Mouse (Mus musculus) left cerebral cortex, adult 18-20 months (tissue): Measurements from ENCODE around the gene Cfp. TPM values are rescaled to one million over a fixed set of nuclear protein-coding genes. Genes with fewer than 3 reads are reported as not detected.

Experiments
- DNase-seq, 2 experiments: peaks; one replicate each; pipeline ENCODE4 v3.0.0; 2021 to 2022; ENCODE audit warnings: low spot score in 2 of 2, mixed read lengths in 1 of 2
- long read RNA-seq, 2 experiments: library from polyadenylated mRNA; stranded (forward); transcript quantifications; one replicate each; pipeline ENCODE4 v2.0.0; 2021
- total RNA-seq, 2 experiments: library from RNA; stranded (reverse); gene quantifications; 2 replicates each; pipeline ENCODE4 v1.2.3; 2021

Cfp gene
- 10 to 100 TPM; 12.1 to 12.8 TPM for total RNA-seq
- long read RNA-seq, experiment 1, partial matches to known transcripts, result 1 of 6 reads
- long read RNA-seq, experiment 1, other reads (novel, unspliced or antisense), result 2 of 6 reads
- long read RNA-seq, experiment 2, partial matches to known transcripts, result 0 of 1 reads
- long read RNA-seq, experiment 2, other reads (novel, unspliced or antisense), result 1 of 1 reads

- no peak for DNase-seq
These were observed at the start of gene Cfp for GRCm38 (mm10) chrX:20931364-20931763. TSS of gene Cfp (minus strand) at chrX:20931555.

GRCm38 (mm10) chrX:20980901-20981300 is 49.5 kb upstream of the Cfp start:
- no peak for DNase-seq

- DNase-seq, result peak; percentile 86 to 87
These were observed 30.4 kb upstream of the Cfp start, which contains the start of gene Uxt for GRCm38 (mm10) chrX:20961477-20962378. TSS of gene Uxt (minus strand) at chrX:20962017.

- peak; percentile 67 to 81 for DNase-seq
These were observed 19.0 kb upstream of the Cfp start, which contains the start of gene Elk1 for GRCm38 (mm10) chrX:20950191-20950880. TSS of gene Elk1 (minus strand) at chrX:20950608.

- peak; percentile 43 to 65 for DNase-seq
These were observed 14.7 kb upstream of the Cfp start for GRCm38 (mm10) chrX:20946055-20946454.

GRCm38 (mm10) chrX:20931963-20932362 is 608 bp upstream of the Cfp start:
- DNase-seq, result no peak

GRCm38 (mm10) chrX:20929859-20930258 is 1.5 kb downstream of the Cfp start:
- DNase-seq, result no peak

- no peak for DNase-seq
These were observed 6.4 kb downstream of the Cfp start for GRCm38 (mm10) chrX:20924976-20925375.

GRCm38 (mm10) chrX:20923506-20923905 is 7.8 kb downstream of the Cfp start:
- DNase-seq, result no peak

GRCm38 (mm10) chrX:20921366-20921765 is 10.0 kb downstream of the Cfp start:
- DNase-seq, result peak in 1 of 2 experiments; percentile 25

GRCm38 (mm10) chrX:20920844-20921364 is 10.5 kb downstream of the Cfp start, which contains the start of gene Syn1:
TSS of gene Syn1 (minus strand) at chrX:20921004.
- DNase-seq, result peak; percentile 72 to 86

- no peak for DNase-seq
These were observed 11.0 kb downstream of the Cfp start for GRCm38 (mm10) chrX:20920249-20920843.

- no peak for DNase-seq
These were observed 16.3 kb downstream of the Cfp start for GRCm38 (mm10) chrX:20915075-20915474.

GRCm38 (mm10) chrX:20913726-20914125 is 17.6 kb downstream of the Cfp start:
- DNase-seq, result no peak

- DNase-seq, result no peak
These were observed 21.3 kb downstream of the Cfp start for GRCm38 (mm10) chrX:20910074-20910473.

Other genes with a start within 250 kb of the Cfp start
- gene Cdk16, start 243.6 kb downstream of the Cfp start, total RNA-seq, result 100 to 1,000 TPM; 235 to 249 TPM
- 100 to 1,000 TPM; 109 to 123 TPM for gene Usp11, start 227.6 kb downstream of the Cfp start, total RNA-seq
- 100 to 1,000 TPM; 186 to 189 TPM for gene Araf, start 133.7 kb downstream of the Cfp start, total RNA-seq
- gene Timp1, start 61.4 kb downstream of the Cfp start, total RNA-seq, result 1 to 10 TPM; 1.4 to 1.5 TPM
- 100 to 1,000 TPM; 486 to 496 TPM for gene Syn1, start 10.6 kb downstream of the Cfp start, total RNA-seq
- 10 to 100 TPM; 49.1 to 58.4 TPM for gene Elk1, start 19.1 kb upstream of the Cfp start, total RNA-seq
- gene Uxt, start 30.5 kb upstream of the Cfp start, total RNA-seq, result 10 to 100 TPM; 13.7 to 14.7 TPM
- gene Zfp182, start 130.8 kb upstream of the Cfp start, total RNA-seq, result 1 to 10 TPM; 7.8 to 8.5 TPM
- not detected for gene Spaca5, start 136.9 kb upstream of the Cfp start, total RNA-seq
- 1 to 10 TPM; 3.2 to 4.8 TPM for gene Zfp300, start 158.0 kb upstream of the Cfp start, total RNA-seq
- not detected for gene Ssxa1, start 184.3 kb upstream of the Cfp start, total RNA-seq
- gene Gm21876, start 244.1 kb upstream of the Cfp start, total RNA-seq, result not detected